Mouse (Mus musculus): ENCODE results near the gene Hmgcl.

Hmgcl gene

GRCm38 (mm10) chr4:135986943-135987710, 40.9 kb downstream of the Hmgcl start, which contains the start of gene Pithd1:
Pithd1 (minus strand) TSS chr4:135987264.
- peak; percentile 96 for DNase-seq

DNA sequence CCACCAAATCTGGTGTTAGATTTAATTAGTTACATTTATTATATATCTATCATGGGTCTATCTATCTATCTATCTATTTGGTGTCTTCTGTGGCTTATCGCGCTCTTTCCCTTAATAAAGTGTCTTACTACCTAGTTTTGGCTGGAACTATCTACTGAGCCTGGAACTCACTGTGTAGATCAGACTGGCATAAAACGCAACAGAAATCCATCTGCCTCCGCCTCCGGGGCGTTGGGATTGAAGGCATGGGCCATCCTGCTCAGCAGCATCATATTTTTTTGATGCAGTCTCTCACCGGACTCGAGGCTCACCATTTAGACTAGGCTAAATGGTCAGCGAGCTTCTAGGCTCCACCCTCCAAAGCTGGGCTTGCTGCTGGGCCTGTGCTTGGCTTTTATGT, 41.5 kb downstream of the Hmgcl start:
- DNase-seq = no peak

GRCm38 (mm10) chr4:135993941-135994340, 47.7 kb downstream of the Hmgcl start:
- no peak for DNase-seq

DNA sequence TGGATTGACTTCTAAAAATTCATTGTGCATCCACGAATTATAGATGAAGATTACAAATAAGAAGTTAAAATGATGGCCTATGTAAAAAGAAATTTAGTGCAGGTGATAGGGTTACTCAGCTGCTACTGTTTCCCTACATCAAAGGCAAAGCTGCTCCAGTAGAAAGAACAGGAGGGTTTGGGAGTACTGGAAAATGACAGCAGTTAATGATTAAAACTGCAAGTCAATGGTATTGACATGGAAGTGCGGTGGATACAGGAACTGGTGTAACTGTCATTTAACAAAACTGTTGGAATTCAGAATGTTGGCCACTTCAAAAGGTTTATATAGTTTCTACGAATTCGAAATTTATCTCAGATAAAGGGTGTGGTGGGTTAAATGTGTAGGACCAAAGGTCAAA, 48.9 kb downstream of the Hmgcl start:
- DNase-seq = no peak

DNA sequence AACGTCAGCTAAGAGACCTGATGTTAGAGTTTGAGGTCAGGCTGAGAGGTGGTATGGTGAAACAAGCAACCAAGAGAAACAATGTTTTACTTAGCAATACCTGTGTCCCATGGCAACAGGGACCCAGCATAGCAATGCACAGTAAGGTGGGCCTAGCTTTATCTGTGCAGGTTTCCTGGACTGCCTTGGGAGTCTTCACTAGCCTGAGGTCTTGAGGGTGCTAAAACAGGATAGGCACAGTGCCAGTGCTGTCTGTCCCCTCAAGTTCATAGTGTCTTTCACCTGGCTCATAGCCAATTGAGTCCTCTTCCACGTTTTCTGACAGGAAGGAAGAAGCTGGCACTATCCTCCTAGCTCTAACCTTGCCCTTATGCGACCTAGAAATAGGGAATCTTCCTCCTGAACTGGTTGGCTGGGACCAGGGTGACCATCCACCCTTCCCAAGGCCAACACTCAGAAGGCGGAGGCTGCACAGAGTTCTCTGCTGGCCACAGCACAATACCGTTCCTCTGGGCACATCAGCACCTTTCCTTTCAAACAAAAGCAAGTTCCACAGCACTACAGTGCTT, 57.9 kb downstream of the Hmgcl start:
- DNase-seq = no peak

- no peak for DNase-seq
Measured at GRCm38 (mm10) chr4:136004921-136005320, 58.7 kb downstream of the Hmgcl start.

- no peak for DNase-seq
Measured at GRCm38 (mm10) chr4:136006821-136007220, 60.6 kb downstream of the Hmgcl start.

- DNase-seq = peak; percentile 31
Measured at GRCm38 (mm10) chr4:136008782-136009447, 62.7 kb downstream of the Hmgcl start.

GRCm38 (mm10) chr4:136010586-136010985, 64.3 kb downstream of the Hmgcl start:
- no peak for DNase-seq
